Mouse (Mus musculus) megakaryocyte, embryonic 14.5 days (primary cell): ENCODE data around the gene 2010111I01Rik.

Experiments used
- FLI1 ChIP-seq: IDR thresholded peaks from 2 replicates; pipeline ENCODE4 v1.6.1; 2012; ENCODE audit warnings: low read length, inconsistent platforms, mixed read lengths
- GATA1 ChIP-seq: IDR thresholded peaks from 3 replicates; pipeline ENCODE4 v1.6.1; 2012; ENCODE audit warnings: mixed read lengths, low read length, inconsistent platforms, borderline replicate concordance

DNA sequence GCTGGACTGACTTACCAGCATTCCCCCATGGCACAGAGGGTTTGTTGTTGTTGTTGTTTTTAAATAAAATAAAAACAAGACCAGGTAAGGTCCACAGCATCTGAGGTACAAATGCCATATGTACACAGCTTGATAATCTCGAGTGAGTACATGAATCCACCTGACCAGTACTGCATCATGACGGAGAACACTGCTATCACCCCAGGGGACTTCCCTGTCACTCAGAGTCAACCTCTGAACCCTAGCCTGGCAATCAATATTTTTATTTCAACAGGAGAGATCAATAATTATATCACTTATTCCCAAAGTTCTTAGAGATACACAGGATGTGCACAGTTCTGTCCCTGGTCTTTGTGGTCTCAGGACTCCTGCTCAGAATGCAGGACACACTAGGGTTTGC is 361.3 kb downstream of the 2010111I01Rik start:
- no peak for TF ChIP-seq FLI1
- TF ChIP-seq GATA1 = no peak
